12 mouse cellular contexts compared by ENCODE assay signal in genomic region chr9:32701126-32701997, GRCm38 (mm10).
A peak's percentile ranks its signal among the peaks of the same experiment; 100 is the strongest.
DNase-seq lines count a peak whose midpoint lies in the region; ATAC-seq and TF ChIP-seq lines count a peak whose summit lies in the region.
"Had no signal": no experiment of that assay in that cellular context is flagged by ENCODE, and none has a peak within 500 bp of the region (broad histone marks: within the 10 kb centered on the region; RNA-seq: fewer than 3 reads in every experiment).

No protein-coding gene starts in this region.

- no peak for ATAC-seq in lung, embryonic 14.5 days (ENCODE audit: insufficient read depth)
- ATAC-seq in intestine, embryonic 15.5 days: no peak
- ATAC-seq in stomach, embryonic 14.5 days (ENCODE audit: insufficient number of reproducible peaks, insufficient read depth, low FRiP score, low read depth): no peak
- ATAC-seq: midbrain, embryonic 13.5 days had no signal

- intact Hi-C loops in heart, adult 2 months (cut with DNase I): loop anchor here (2.0 kb wide), 1 partner anchor 59 kb away; no protein-coding TSS in a partner anchor

- peaks cover 3% of the 10 kb centered on the region; the same call in 1 of the 2 replicates for H3K79me2 ChIP-seq in heart, adult 2 months (replicated peaks; ENCODE audit: control insufficient read depth, insufficient read depth, low read length)

- WGBS in heart, adult 2 months: 40% methylated on average over 20 of the region's 20 CpGs
- WGBS in lung, embryonic 14.5 days: 63% methylated on average over 20 of the region's 20 CpGs
- 65% methylated on average over 20 of the region's 20 CpGs for WGBS in intestine, embryonic 15.5 days
- 65% methylated on average over 20 of the region's 20 CpGs for WGBS in stomach, embryonic 14.5 days

- DNase-seq in heart, adult 2 months: no peak
- DNase-seq in heart, adult 8-10 months (ENCODE audit: low spot score): no peak
- no peak for DNase-seq in lung, embryonic 14.5 days
- DNase-seq in lung, postnatal 4 days: no peak
- DNase-seq in left cerebral cortex, adult 8-10 months (ENCODE audit: low spot score in 2 of 2): no peak
- DNase-seq in spleen, postnatal 36 days (ENCODE audit: low spot score in 2 of 2): no peak
- DNase-seq: kidney, adult 8-10 months; left cerebral cortex, postnatal 4 days had no signal

- H3K27me3 ChIP-seq in heart, adult 2 months (ENCODE audit: control insufficient read depth, insufficient read depth, low read length): no peaks in the 10 kb centered on the region
- H3K27me3 ChIP-seq in lung, embryonic 14.5 days (ENCODE audit: insufficient read depth, low read length): no peaks in the 10 kb centered on the region
- no peaks in the 10 kb centered on the region for H3K27me3 ChIP-seq in intestine, embryonic 15.5 days (replicated peaks)
- H3K27me3 ChIP-seq in stomach, embryonic 14.5 days (ENCODE audit: control insufficient read depth, insufficient read depth, low read length): no peaks in the 10 kb centered on the region
- H3K27me3 ChIP-seq: embryonic facial prominence, embryonic 15.5 days had no signal

- H3K27ac ChIP-seq in heart, adult 2 months: peak overlapping the region; percentile 67
- H3K27ac ChIP-seq in lung, embryonic 14.5 days (ENCODE audit: low read depth): no peak overlapping the region
- H3K27ac ChIP-seq in intestine, embryonic 15.5 days: no peak overlapping the region
- H3K27ac ChIP-seq in stomach, embryonic 14.5 days (ENCODE audit: low read length): no peak overlapping the region
- H3K27ac ChIP-seq: embryonic facial prominence, embryonic 15.5 days; midbrain, embryonic 13.5 days had no signal

- peaks cover 12% of the 10 kb centered on the region for H3K4me1 ChIP-seq in heart, adult 2 months (ENCODE audit: control insufficient read depth, insufficient read depth, low read length)
- H3K4me1 ChIP-seq in lung, embryonic 14.5 days (ENCODE audit: insufficient read depth): peaks cover 34% of the 10 kb centered on the region
- H3K4me1 ChIP-seq in intestine, embryonic 15.5 days (replicated peaks): peaks cover 19% of the 10 kb centered on the region
- H3K4me1 ChIP-seq in stomach, embryonic 14.5 days (ENCODE audit: control insufficient read depth, insufficient read depth, low read length): peaks cover 40% of the 10 kb centered on the region

- H3K9me3 ChIP-seq in lung, embryonic 14.5 days (ENCODE audit: low read depth, low read length): no peaks in the 10 kb centered on the region
- no peaks in the 10 kb centered on the region for H3K9me3 ChIP-seq in intestine, embryonic 15.5 days
- H3K9me3 ChIP-seq in stomach, embryonic 14.5 days (ENCODE audit: control insufficient read depth, low read depth, low read length): no peaks in the 10 kb centered on the region
- H3K9me3 ChIP-seq: embryonic facial prominence, embryonic 15.5 days; midbrain, embryonic 13.5 days had no signal

- TF ChIP-seq EP300 in heart, adult 2 months (IDR thresholded peaks at IDR 0.05; ENCODE audit: insufficient read depth, low read depth, low read length): no peak

- no peak for TF ChIP-seq CTCF in heart, adult 2 months (IDR thresholded peaks at IDR 0.05)
- TF ChIP-seq CTCF in lung, embryonic 14.5 days (IDR thresholded peaks at IDR 0.05; ENCODE audit: low read depth): no peak

- H3K4me3 ChIP-seq in heart, adult 2 months: peak overlapping the region; percentile 50
- peak overlapping the region; percentile 9; the same call in 1 of the 2 replicates for H3K4me3 ChIP-seq in lung, embryonic 14.5 days (ENCODE audit: low read depth, low read length)
- peak overlapping the region; percentile 7; the same call in 1 of the 2 replicates for H3K4me3 ChIP-seq in intestine, embryonic 15.5 days (replicated peaks)
- no peak overlapping the region for H3K4me3 ChIP-seq in stomach, embryonic 14.5 days (ENCODE audit: low read depth, low read length)
- H3K4me3 ChIP-seq: embryonic facial prominence, embryonic 15.5 days; midbrain, embryonic 13.5 days had no signal

- H3K36me3 ChIP-seq in heart, adult 2 months (ENCODE audit: control insufficient read depth, insufficient read depth, low read length): peaks cover 22% of the 10 kb centered on the region
- no peaks in the 10 kb centered on the region for H3K36me3 ChIP-seq in lung, embryonic 14.5 days (ENCODE audit: insufficient read depth)
- no peaks in the 10 kb centered on the region for H3K36me3 ChIP-seq in intestine, embryonic 15.5 days
- no peaks in the 10 kb centered on the region for H3K36me3 ChIP-seq in stomach, embryonic 14.5 days (ENCODE audit: control insufficient read depth, insufficient read depth, low read length)
- H3K36me3 ChIP-seq: embryonic facial prominence, embryonic 15.5 days; midbrain, embryonic 13.5 days had no signal

- peak overlapping the region; percentile 67 for H3K9ac ChIP-seq in heart, adult 2 months (ENCODE audit: low read depth, low read length)
- peak overlapping the region; percentile 37 for H3K9ac ChIP-seq in lung, embryonic 14.5 days
- H3K9ac ChIP-seq in intestine, embryonic 15.5 days: no peak overlapping the region
- H3K9ac ChIP-seq in stomach, embryonic 14.5 days (replicated peaks; ENCODE audit: low read depth, low read length): 0 out of 2 replicates have a peak overlapping the region, but pooled peaks have one; percentile 15
- H3K9ac ChIP-seq: embryonic facial prominence, embryonic 15.5 days; midbrain, embryonic 13.5 days had no signal

- TF ChIP-seq POLR2A in heart, adult 2 months (IDR thresholded peaks at IDR 0.05; ENCODE audit: insufficient read depth, low read depth, low read length): no peak

- H3K4me2 ChIP-seq in lung, embryonic 14.5 days: peak overlapping the region; percentile 59
- H3K4me2 ChIP-seq in intestine, embryonic 15.5 days (replicated peaks): peak overlapping the region; percentile 46
- H3K4me2 ChIP-seq in stomach, embryonic 14.5 days (replicated peaks; ENCODE audit: low read depth, low read length): peak overlapping the region; percentile 13
- H3K4me2 ChIP-seq: midbrain, embryonic 13.5 days had no signal
